Mouse (Mus musculus) common myeloid progenitor, adult 5-6 weeks (primary cell): Measurements from ENCODE around the gene Gab2. TPM values are rescaled to one million over a fixed set of nuclear protein-coding genes. Genes with fewer than 3 reads are reported as not detected.

Experiments
- ATAC-seq: replicated peaks from 2 replicates; pipeline ENCODE4 v1.8.0; 2016; ENCODE audit warnings: low read depth, mild to moderate bottlenecking, moderate TSS enrichment, inconsistent platforms; ENCODE audit not compliant: poor library complexity, severe bottlenecking
- total RNA-seq: library from RNA; stranded (forward); fragments of 200-1000, 187-1606 nt; gene quantifications from 2 replicates; pipeline ENCODE4 v1.2.3, GENCODE M21; 2017

Gene Gab2
- total RNA-seq, 1 experiment from 2014 or later, result 16.8 TPM

DNA sequence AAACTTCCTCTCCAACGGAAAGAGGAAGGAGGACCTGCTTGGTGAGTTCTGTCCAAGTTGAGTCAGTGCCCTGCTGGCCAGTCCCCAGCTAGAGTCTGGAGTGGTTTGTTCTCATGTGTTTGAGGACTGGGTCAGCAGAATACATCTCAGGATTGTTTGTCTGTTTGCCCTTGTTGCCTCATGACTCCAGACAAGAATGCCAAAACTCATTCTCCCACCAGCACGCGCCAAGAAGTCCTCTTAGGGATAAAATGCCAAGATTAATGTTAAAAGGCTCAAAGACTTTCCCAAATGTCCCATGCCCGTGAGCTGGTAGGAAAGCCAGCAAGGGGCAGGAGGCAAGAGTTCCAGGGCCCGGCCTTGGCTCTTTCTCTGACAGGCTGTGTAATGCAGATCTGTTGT, 275.5 kb downstream of the Gab2 start:
- peak; percentile 30; the same call in 1 of the 2 replicates for ATAC-seq

GRCm38 (mm10) chr7:97357840-97358239, 276.5 kb downstream of the Gab2 start:
- ATAC-seq, result no peak

- ATAC-seq, result no peak
Measured at GRCm38 (mm10) chr7:97358347-97358746, 277.0 kb downstream of the Gab2 start.

Other genes starting within 250 kb of the Gab2 start
- gene Nars2, start 130.1 kb upstream of the Gab2 start, total RNA-seq, result 9.4 and 17.9 TPM in 2 replicates